Mouse (Mus musculus) MN1 (cell line): ENCODE measurements around the gene Ube2ql1.

Experiments
- DNase-seq: peaks from one replicate; pipeline ENCODE4 v3.0.0-alpha.2; 2016; ENCODE audit warnings: low spot score

Gene Ube2ql1

DNA sequence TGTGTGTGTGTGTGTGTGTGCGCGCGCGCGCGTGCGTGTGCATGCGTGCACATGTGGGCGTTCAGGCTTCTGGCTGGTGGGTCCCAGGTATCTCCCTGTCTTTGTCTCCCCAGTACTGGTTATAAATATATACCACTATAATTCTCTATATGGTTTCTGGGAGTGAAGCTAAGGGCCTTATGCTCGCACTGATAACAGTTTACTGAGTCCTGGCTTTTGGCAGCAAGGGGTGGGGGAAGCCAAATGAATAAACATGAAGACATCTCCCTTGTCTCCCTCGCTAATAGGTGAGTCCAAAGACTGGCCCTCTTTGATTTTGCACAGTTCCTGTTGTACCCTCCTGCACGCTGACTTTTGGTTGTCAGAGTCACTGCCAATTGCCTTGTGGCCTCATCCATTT is 32.2 kb downstream of the Ube2ql1 start:
- no peak for DNase-seq

- DNase-seq: no peak
Observed at GRCm38 (mm10) chr13:69706919-69707318, 32.8 kb downstream of the Ube2ql1 start.

DNA sequence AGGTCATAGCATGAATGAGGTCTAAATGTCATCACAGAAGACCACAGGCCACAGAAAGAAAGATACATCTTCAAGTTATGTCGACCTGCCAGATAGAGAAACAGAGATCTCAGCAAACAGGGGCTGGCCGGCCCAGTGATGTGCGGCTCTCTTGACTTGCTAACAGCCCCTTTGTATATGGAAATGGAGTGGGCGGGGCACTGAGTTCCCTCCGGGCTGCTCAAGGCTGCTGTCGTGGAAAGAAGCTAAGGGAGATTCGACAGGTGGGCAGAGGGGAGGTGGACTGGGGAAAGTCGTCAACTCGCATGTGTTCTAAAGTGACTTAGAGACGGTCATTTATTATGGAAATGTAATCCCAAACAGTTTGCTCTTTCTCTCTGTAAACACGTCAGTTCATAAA is 36.2 kb downstream of the Ube2ql1 start:
- no peak for DNase-seq

DNA sequence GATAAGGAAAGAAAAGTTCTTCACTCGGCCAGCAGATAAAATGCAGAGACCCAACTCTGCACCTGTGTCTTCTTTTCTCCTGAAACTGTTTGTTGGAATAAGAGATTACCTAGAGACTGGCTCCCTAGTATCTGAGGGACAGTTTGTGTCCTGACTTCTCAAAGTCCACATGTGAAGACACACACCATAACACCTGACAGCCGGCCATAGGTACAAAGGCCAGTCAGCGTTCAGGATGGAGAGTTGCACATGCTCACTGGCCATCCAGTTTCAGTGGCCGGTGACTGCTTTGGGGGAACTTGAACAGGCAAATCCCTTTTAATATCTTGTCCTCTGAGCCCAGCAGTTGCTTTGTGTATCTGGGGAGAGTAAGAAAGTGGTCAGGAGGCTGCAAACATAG is 38.3 kb downstream of the Ube2ql1 start:
- no peak for DNase-seq

DNA sequence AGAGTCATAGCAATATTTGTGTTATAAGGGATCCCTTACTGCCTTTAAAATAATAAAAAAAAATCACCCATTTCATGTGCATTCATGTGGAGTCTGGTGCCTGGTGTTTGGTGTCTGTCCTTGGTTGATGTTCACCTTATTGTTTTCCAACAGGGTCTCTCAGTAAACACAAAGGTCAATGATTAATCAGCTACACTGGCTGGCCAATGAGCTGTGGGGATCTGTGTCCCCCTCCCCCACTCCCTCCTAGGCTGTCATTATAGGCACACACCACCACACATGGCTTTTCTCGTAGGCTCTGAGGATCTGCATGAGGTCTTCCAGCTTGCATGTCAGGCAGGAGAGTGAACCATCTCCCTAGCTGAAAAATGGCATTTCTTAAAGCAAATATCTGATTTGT is 38.9 kb downstream of the Ube2ql1 start:
- no peak for DNase-seq

GRCm38 (mm10) chr13:69696333-69696991 is 43.2 kb downstream of the Ube2ql1 start:
- peak; percentile 56 for DNase-seq

- DNase-seq: peak; percentile 54
Observed at GRCm38 (mm10) chr13:69691074-69691473, 48.6 kb downstream of the Ube2ql1 start.

DNA sequence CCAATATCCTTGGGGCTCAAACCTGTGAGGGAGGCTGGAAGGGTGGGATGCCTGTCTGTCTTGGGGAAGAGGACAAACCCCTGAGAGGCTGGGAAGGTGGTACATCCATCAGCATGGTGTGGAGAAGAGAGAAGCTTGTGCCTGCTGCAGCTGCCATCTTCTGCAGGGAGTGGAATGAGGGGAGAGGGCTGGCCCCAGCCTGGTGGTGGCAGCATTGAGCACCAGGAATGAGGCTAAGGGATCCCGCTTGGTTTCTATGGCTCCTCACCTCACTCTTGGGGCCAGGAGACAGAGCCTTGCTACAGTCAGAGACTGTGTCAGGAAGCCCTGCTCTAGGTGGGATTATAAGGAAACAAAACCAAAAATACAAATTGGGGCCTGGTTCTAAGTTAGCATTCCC is 52.7 kb downstream of the Ube2ql1 start:
- no peak for DNase-seq

DNA sequence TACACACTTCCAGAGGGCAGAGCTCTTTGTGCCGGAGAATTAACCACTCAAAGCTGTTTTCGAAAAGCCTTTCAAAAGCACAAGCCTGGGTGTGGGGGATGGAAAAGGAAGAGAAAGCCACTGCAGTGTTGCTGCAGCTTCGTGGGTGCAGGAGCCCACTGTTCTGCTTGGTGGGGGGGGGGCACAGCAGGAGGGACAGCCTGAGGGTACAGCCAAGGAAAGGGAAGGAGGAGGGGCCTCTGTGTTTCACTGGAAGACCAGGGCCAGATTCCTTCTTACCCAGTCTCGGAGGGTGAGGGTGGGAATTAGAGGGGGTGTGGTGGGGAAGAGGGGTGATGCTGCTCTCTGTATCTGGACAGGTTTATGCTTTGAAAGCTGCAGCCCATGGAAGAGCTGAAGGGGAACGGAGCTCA is 54.3 kb downstream of the Ube2ql1 start:
- DNase-seq: no peak

- no peak for DNase-seq
Observed at GRCm38 (mm10) chr13:69673921-69674618, 65.6 kb downstream of the Ube2ql1 start.

DNA sequence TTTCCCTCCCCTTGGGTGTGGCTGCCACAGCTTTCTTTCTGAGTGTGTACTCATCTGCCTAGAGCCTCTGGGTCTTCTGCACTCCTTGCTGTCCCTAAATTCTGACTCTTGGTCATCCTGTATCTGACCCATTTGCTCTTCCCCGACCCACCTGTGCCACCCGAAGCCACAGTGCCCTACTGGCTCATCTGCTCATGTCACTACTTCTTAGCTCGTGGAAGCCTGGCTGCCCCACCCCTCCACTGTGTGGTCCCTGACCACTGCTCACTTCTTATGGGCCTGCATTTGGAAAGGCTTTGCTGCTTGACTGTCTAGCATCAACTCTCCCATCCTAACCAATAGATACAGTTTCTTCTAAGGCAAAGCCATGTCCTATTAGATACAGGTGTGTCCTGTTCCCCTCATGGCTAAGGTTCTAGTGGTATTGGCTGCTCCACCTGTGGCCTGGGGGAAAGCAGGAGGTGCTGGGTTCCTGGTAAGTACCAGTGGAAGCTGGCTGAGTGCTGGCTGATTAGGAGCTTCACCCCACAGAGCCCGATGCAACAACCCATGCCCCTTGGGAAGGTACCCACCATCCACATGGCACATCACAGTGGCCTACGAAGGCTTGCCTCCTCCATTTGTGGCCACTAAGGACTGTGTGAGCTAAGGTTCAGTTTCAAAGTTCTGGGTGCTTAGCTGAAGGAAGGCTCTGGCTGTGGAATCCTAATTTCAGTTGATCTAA is 66.3 kb downstream of the Ube2ql1 start:
- no peak for DNase-seq

GRCm38 (mm10) chr13:69672565-69672964 is 67.1 kb downstream of the Ube2ql1 start:
- no peak for DNase-seq

- no peak for DNase-seq
Observed at GRCm38 (mm10) chr13:69672121-69672520, 67.6 kb downstream of the Ube2ql1 start.

DNA sequence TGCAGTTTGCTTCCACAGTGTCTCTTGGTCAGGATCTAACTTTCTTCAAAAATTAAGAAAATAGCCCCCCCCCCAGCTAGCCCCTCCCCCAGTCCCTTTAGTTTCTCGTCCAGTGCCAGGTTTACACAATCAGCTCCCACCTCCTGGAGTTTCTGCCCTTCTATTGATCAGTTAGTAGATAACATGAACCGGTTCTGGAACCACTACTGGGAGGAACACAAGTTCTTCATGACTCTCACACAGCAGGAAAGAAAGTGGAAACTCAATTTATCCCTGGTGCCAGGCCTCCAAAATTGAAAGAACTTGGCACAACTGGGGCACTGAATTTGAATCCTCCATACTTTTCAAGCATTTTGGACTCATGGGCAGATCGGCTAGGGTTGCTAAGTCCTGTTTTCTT is 85.2 kb downstream of the Ube2ql1 start:
- no peak for DNase-seq
